ENCODE assay signal across 8 mouse cellular contexts in the genomic region with DNA sequence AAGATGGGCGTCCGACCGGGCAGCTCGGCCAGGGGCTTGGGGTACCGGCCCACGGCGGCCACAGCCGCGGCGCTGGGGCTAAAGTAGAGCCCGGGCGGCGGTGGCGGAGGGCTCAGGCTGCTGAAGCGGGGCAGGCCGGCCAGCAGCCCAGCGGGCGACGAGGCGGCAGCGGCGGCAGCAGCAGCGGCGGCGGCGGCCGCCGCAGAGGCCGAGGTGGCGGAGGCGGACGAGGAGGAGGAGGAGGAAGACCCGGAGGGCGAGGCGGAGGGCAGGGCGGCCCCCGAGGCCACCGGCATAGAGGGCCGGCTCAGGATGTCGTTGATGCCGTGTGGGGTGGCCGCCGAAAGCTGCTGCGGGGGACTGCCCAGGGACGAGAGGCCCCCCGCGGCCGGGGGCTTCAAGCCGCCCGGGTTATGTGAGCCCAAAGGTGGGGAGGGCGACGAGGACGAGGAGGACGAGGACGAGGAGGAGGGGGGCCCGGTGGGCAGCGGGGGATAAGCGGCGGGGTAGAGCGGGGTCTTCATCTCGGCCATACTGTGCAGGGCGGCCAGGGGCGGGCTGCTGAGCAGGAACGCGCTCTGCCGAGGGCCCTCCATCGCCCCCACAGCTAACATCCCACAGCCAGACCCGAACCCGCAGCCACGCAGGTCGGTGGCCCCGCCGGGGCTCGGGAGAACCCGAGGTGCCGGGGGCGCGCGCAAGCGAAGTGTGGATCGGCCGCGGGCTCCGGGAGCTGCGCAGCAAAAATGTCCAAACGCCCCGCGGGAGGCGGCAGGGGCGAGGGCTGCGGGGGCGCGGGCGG. TPM values are rescaled to one million over a fixed set of nuclear protein-coding genes. Genes with fewer than 3 reads are reported as not detected.
DNase-seq lines count a peak whose midpoint lies in the region; ATAC-seq and TF ChIP-seq lines count a peak whose summit lies in the region.

No protein-coding gene starts in this region.

- no peak for TF ChIP-seq CTCF in left cerebral cortex, adult 2 months (IDR thresholded peaks at IDR 0.05)

- H3K36me3 ChIP-seq in liver, embryonic 11.5 days (ENCODE audit: control insufficient read depth, insufficient read depth, low read length) = no peaks in the 10 kb centered on the region
- H3K36me3 ChIP-seq in forebrain, embryonic 12.5 days (replicated peaks) = no peaks in the 10 kb centered on the region
- H3K36me3 ChIP-seq in intestine, embryonic 16.5 days (ENCODE audit: control insufficient read depth, insufficient read depth, low read length) = no peaks in the 10 kb centered on the region
- H3K36me3 ChIP-seq in neural tube, embryonic 12.5 days = no peaks in the 10 kb centered on the region

- DNase-seq in liver, embryonic 11.5 days (ENCODE audit: low spot score) = peak; percentile 46
- no peak for DNase-seq in liver
- no peak for DNase-seq in left cerebral cortex, adult 2 months (ENCODE audit: extremely low spot score in 1 of 2, low spot score in 2 of 2)
- no peak for DNase-seq in adrenal gland, postnatal 36 days
- DNase-seq in lung, postnatal 36 days = no peak

- H3K4me3 ChIP-seq in liver, embryonic 11.5 days (ENCODE audit: low read depth, low read length) = peak overlapping the region; percentile 45
- H3K4me3 ChIP-seq in forebrain, embryonic 12.5 days (replicated peaks) = peak overlapping the region; percentile 41
- H3K4me3 ChIP-seq in intestine, embryonic 16.5 days (ENCODE audit: low read length) = peak overlapping the region; percentile 47
- peak overlapping the region; percentile 47 for H3K4me3 ChIP-seq in neural tube, embryonic 12.5 days
- H3K4me3 ChIP-seq in left cerebral cortex, adult 2 months = no peak overlapping the region; the same call in 1 of the 2 replicates

- no peak overlapping the region for H3K9ac ChIP-seq in liver, embryonic 11.5 days (ENCODE audit: low read depth, low read length)
- peak overlapping the region; percentile 22 for H3K9ac ChIP-seq in forebrain, embryonic 12.5 days
- peak overlapping the region; percentile 51; the same call in 1 of the 2 replicates for H3K9ac ChIP-seq in intestine, embryonic 16.5 days (ENCODE audit: low read depth, low read length)
- peak overlapping the region; percentile 68 for H3K9ac ChIP-seq in neural tube, embryonic 12.5 days

- 1% methylated on average over 77 of the region's 94 CpGs for WGBS in liver, embryonic 11.5 days
- under 1% methylated on average over 87 of the region's 94 CpGs for WGBS in forebrain, embryonic 12.5 days
- under 1% methylated on average over 85 of the region's 94 CpGs for WGBS in intestine, embryonic 16.5 days
- under 1% methylated on average over 89 of the region's 94 CpGs for WGBS in neural tube, embryonic 12.5 days

- H3K4me2 ChIP-seq in liver, embryonic 11.5 days = peak overlapping the region; percentile 78
- peak overlapping the region; percentile 66 for H3K4me2 ChIP-seq in forebrain, embryonic 12.5 days
- peak overlapping the region; percentile 68 for H3K4me2 ChIP-seq in intestine, embryonic 16.5 days (ENCODE audit: low read depth, low read length)
- H3K4me2 ChIP-seq in neural tube, embryonic 12.5 days (replicated peaks) = peak overlapping the region; percentile 60

- peaks cover 99% of the 10 kb centered on the region for H3K27me3 ChIP-seq in liver, embryonic 11.5 days (replicated peaks; ENCODE audit: control insufficient read depth, insufficient read depth, low read length)
- H3K27me3 ChIP-seq in forebrain, embryonic 12.5 days = peaks cover 93% of the 10 kb centered on the region
- peaks cover 88% of the 10 kb centered on the region for H3K27me3 ChIP-seq in intestine, embryonic 16.5 days (replicated peaks; ENCODE audit: control insufficient read depth, insufficient read depth, low read length)
- peaks cover 97% of the 10 kb centered on the region for H3K27me3 ChIP-seq in neural tube, embryonic 12.5 days (replicated peaks)

- intact Hi-C loops in left cerebral cortex, adult 2 months (cut with DNase I) = no loop called here

- no peak for ATAC-seq in liver, embryonic 11.5 days (replicated peaks; ENCODE audit: low FRiP score)
- ATAC-seq in forebrain, embryonic 12.5 days (ENCODE audit: low FRiP score) = no peak
- no peak for ATAC-seq in intestine, embryonic 16.5 days
- no peak for ATAC-seq in neural tube, embryonic 12.5 days (ENCODE audit: low FRiP score, low read depth)

- H3K27ac ChIP-seq in liver, embryonic 11.5 days (ENCODE audit: low read depth, low read length) = no peak overlapping the region
- H3K27ac ChIP-seq in forebrain, embryonic 12.5 days = no peak overlapping the region
- no peak overlapping the region for H3K27ac ChIP-seq in intestine, embryonic 16.5 days (ENCODE audit: low read length)
- 0 out of 2 replicates have a peak overlapping the region, but pooled peaks have one; percentile 4 for H3K27ac ChIP-seq in neural tube, embryonic 12.5 days
- H3K27ac ChIP-seq in left cerebral cortex, adult 2 months = no peak overlapping the region

- H3K4me1 ChIP-seq in liver, embryonic 11.5 days (replicated peaks; ENCODE audit: control insufficient read depth, insufficient read depth, low read length) = peaks cover 7% of the 10 kb centered on the region
- H3K4me1 ChIP-seq in forebrain, embryonic 12.5 days = peaks cover 36% of the 10 kb centered on the region
- H3K4me1 ChIP-seq in intestine, embryonic 16.5 days (ENCODE audit: control insufficient read depth, insufficient read depth, low read length) = peaks cover 19% of the 10 kb centered on the region
- H3K4me1 ChIP-seq in neural tube, embryonic 12.5 days = peaks cover 27% of the 10 kb centered on the region

- no peaks in the 10 kb centered on the region for H3K9me3 ChIP-seq in liver, embryonic 11.5 days (ENCODE audit: control insufficient read depth, low read length)
- H3K9me3 ChIP-seq in forebrain, embryonic 12.5 days = no peaks in the 10 kb centered on the region
- no peaks in the 10 kb centered on the region for H3K9me3 ChIP-seq in intestine, embryonic 16.5 days (ENCODE audit: control insufficient read depth, low read length)
- H3K9me3 ChIP-seq in neural tube, embryonic 12.5 days = no peaks in the 10 kb centered on the region

RNA-seq across cellular contexts. Expression of gene Nkx6-1, which starts 1.0 kb away (rescaled TPM):
- 0.37 and 0.60 TPM in 2 replicates for polyA plus RNA-seq in liver, embryonic 11.5 days (2014; fragmentation: Nextera tagmentation; extraction: Ambion mirVana)
- polyA plus RNA-seq in forebrain, embryonic 12.5 days (2016; fragmentation: Nextera tagmentation; extraction: Ambion mirVana) = 0.40 and 0.50 TPM in 2 replicates
- 0.20 and 0.32 TPM in 2 replicates for polyA plus RNA-seq in intestine, embryonic 16.5 days (2015; fragmentation: Nextera tagmentation; extraction: Ambion mirVana)
- polyA plus RNA-seq in neural tube, embryonic 12.5 days (2016; fragmentation: Nextera tagmentation; extraction: Ambion mirVana) = 9.6 and 11.5 TPM in 2 replicates
- total RNA-seq in left cerebral cortex, adult 2 months (2021) = under 1 TPM; 0.12 to 0.20 TPM
- not detected for total RNA-seq in adrenal gland, postnatal 36 days (2021)
